Mouse (Mus musculus) intestine, embryonic 16.5 days (tissue): ENCODE results near the gene Prss22. TPM values are rescaled to one million over a fixed set of nuclear protein-coding genes. Genes with fewer than 3 reads are reported as not detected.

ENCODE experiments used
- ATAC-seq: fragments of 200-750 bp; cut with Nextera tagmentation; 2 replicates; pipeline ENCODE4 v1.8.0; 2017; ENCODE audit warnings: moderate TSS enrichment, moderate library complexity
- H3K27ac ChIP-seq: fragments of 300-500 bp; sonication (generic); 2 replicates; pipeline ENCODE4 v1.5.1; 2014; ENCODE audit warnings: mild to moderate bottlenecking, low read length
- H3K27me3 ChIP-seq: fragments of 300-500 bp; sonication (generic); replicated peaks from 2 replicates; pipeline ENCODE4 v1.6.1; 2014; ENCODE audit warnings: low read length, control low read depth, mixed read lengths; ENCODE audit not compliant: control insufficient read depth, insufficient read depth
- H3K36me3 ChIP-seq: fragments of 300-500 bp; sonication (generic); 2 replicates; pipeline ENCODE4 v1.6.1; 2014; ENCODE audit warnings: low read length, control low read depth; ENCODE audit not compliant: control insufficient read depth, insufficient read depth
- H3K4me1 ChIP-seq: fragments of 300-500 bp; sonication (generic); 2 replicates; pipeline ENCODE4 v1.6.1; 2014; ENCODE audit warnings: low read length, control low read depth, mixed read lengths; ENCODE audit not compliant: control insufficient read depth, insufficient read depth
- H3K4me2 ChIP-seq: fragments of 300-500 bp; sonication (generic); 2 replicates; pipeline ENCODE4 v1.6.1; 2014; ENCODE audit warnings: low read depth, low read length, control low read depth
- H3K4me3 ChIP-seq: fragments of 300-500 bp; sonication (generic); 2 replicates; pipeline ENCODE4 v1.5.1; 2014; ENCODE audit warnings: mild to moderate bottlenecking, low read length
- H3K9ac ChIP-seq: fragments of 300-500 bp; sonication (generic); 2 replicates; pipeline ENCODE4 v1.6.1; 2014; ENCODE audit warnings: low read depth, low read length
- H3K9me3 ChIP-seq: fragments of 300-500 bp; sonication (generic); 2 replicates; pipeline ENCODE4 v1.6.1; 2016; ENCODE audit warnings: low read length, control low read depth; ENCODE audit not compliant: control insufficient read depth
- WGBS: fragments of 180-500 bp; shearing (Covaris S2); extraction: QIAGEN DNeasy Blood & Tissue Kit; methylation state at CpG from one replicate; pipeline ENCODE4 v1.1.7; 2014; 5-methylcytosine and 5-hydroxymethylcytosine counted together
- polyA plus RNA-seq: library from polyadenylated mRNA; unstranded; fragments of >200 nt; fragmentation: Nextera tagmentation; extraction: Ambion mirVana; gene quantifications from 2 replicates; pipeline ENCODE4 v1.2.1, GENCODE M21; 2015

Gene Prss22
- polyA plus RNA-seq, 1 experiment from 2014 or later = 0.26 TPM

DNA sequence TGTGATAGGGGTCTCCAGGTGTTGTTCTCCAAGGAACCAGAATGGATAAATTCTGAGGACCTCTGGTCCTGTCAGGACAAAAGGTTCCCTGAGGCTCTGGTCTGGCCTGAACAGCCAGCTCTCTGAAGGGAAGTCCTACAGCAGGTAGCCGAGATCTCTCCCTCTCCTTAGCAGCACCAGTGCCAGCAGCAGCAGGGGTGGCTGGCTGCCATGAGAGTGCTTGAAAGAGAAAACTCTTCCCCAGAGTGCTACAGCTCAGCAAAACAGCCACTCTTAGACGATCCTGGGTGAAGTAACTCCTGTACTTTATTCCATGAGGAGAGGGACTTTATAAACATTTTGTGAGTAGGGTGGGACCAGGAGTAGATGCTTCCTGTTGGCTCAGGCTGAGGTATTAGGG, 8.1 kb downstream of the Prss22 start:
- no peaks in the 10 kb centered on the region for H3K27me3 ChIP-seq
- WGBS = 39% methylated on average over 2 of the region's 2 CpGs
- no peaks in the 10 kb centered on the region for H3K9me3 ChIP-seq
- peaks cover 15% of the 10 kb centered on the region for H3K4me1 ChIP-seq
- H3K36me3 ChIP-seq = no peaks in the 10 kb centered on the region
- H3K9ac ChIP-seq = no peak overlapping the region
- no peak overlapping the region for H3K4me3 ChIP-seq
- no peak for ATAC-seq
- no peak overlapping the region for H3K27ac ChIP-seq
- H3K4me2 ChIP-seq = no peak overlapping the region

DNA sequence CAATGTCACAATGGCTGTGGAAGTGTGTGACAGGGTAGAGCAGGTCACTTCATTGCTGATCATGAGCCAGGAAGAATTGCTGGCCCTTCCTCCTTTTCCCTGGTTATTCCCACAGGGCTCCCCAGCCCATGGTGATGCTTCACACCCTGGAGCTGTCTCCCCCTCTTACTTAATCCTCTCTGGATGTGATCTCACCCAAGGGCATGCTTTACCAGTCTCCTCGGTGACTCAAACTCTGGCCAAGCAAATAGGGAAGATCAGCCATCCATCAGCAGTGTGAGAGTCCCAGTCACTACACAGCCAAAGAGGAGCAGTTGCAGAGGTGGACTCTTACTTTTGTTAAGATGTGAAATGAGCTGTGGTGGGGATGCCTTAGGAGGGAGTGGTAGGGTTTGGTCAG, 12.9 kb downstream of the Prss22 start:
- H3K4me2 ChIP-seq = no peak overlapping the region
- no peak overlapping the region for H3K9ac ChIP-seq
- no peaks in the 10 kb centered on the region for H3K9me3 ChIP-seq
- no peaks in the 10 kb centered on the region for H3K36me3 ChIP-seq
- H3K27ac ChIP-seq = no peak overlapping the region
- H3K4me1 ChIP-seq = peaks cover 3% of the 10 kb centered on the region
- H3K27me3 ChIP-seq = no peaks in the 10 kb centered on the region
- no peak for ATAC-seq
- no peak overlapping the region for H3K4me3 ChIP-seq
- 79% methylated on average over 1 of the region's 1 CpGs for WGBS

DNA sequence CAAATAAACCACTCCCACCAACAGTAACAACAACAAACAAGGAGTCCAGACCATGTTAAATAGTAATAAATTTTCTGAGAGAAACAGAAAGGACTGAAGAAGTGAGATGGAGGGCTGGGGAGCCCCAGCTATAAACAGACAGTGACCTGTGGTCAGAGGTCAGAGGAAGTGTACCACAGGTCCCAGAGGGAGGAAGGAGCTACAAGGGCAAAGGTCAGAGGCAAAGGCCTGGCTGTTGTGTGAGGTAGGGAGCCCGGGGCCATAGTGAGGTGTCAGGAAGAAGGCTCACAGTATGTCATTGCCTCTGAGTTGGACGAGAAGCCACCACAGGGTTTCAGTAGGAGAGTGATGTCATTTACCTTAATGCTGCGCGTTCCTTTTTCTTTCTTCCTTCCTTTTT, 15.0 kb downstream of the Prss22 start:
- no peak overlapping the region for H3K4me2 ChIP-seq
- no peak overlapping the region for H3K4me3 ChIP-seq
- peak; percentile 75 for ATAC-seq
- H3K4me1 ChIP-seq = peaks cover 3% of the 10 kb centered on the region
- H3K9me3 ChIP-seq = no peaks in the 10 kb centered on the region
- no peaks in the 10 kb centered on the region for H3K27me3 ChIP-seq
- H3K9ac ChIP-seq = no peak overlapping the region
- H3K36me3 ChIP-seq = no peaks in the 10 kb centered on the region
- peak overlapping the region; percentile 52; the same call in 1 of the 2 replicates for H3K27ac ChIP-seq
- 41% methylated on average over 4 of the region's 4 CpGs for WGBS

DNA sequence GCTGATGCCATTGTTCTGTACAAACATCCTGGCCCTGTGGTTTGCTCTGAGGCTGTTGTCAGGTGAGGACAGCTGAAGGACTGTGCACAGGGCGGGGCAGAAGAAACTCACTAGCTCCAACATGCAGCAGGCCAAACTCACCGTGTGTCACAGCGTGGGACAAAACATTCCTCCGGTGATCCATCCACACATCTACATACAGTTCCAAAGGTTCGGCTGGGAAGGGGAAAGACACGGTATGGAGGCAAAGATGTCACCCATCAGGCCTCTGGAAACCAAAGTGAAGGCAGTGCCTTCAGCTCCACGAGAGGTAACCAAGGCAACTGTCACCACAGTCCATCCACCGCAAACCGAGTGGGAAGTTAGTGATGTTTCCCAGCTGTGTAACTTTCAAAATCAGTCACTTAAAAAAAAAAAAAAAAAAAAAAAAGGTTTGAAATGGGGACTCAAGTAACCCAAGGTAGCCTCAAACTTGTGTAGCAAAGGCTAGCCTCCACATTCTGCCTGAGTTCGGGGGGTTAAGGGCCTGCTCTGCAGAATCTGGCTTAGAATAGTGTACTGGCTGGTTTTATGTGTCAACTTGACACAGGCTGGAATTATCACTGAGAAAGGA, 17.5 kb downstream of the Prss22 start, which contains the start of gene Prss30:
Prss30 (minus strand) TSS at position 270 of the 613 bp plus-strand sequence.
- H3K27ac ChIP-seq = peak within 1 kb of the TSS; percentile 28
- no peaks in the 10 kb centered on the region for H3K27me3 ChIP-seq
- WGBS = 66% methylated on average over 10 of the region's 10 CpGs
- H3K36me3 ChIP-seq = no peaks in the 10 kb centered on the region
- H3K9me3 ChIP-seq = no peaks in the 10 kb centered on the region
- H3K4me1 ChIP-seq = peaks cover 12% of the 10 kb centered on the region
- no peak within 1 kb of the TSS for H3K4me2 ChIP-seq
- H3K4me3 ChIP-seq = no peak within 1 kb of the TSS
- H3K9ac ChIP-seq = no peak within 1 kb of the TSS; the same call in 1 of the 2 replicates
- peak; percentile 36; the same call in 1 of the 2 replicates for ATAC-seq

DNA sequence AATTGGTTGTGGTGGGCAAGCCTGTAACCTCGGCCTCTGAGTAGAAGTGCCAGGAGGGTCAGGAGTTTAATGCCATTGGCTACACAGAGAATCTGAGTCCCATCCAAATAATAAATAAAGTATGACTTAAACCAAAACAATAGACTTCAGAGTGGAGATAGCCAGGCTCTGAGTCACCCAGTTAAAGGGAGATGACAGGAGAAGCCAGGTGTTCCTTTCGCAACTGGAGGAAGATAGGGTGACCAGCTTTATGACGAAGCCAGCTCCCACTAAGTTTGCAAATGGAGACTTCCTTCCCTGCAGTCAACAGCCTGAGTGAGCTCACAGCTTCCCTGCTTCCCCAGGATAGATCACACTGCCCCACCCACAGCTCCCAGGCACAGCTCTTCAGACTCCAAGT, 18.4 kb downstream of the Prss22 start:
- Histone ChIP-seq H3K4me2 (no peak overlapping the region), H3K9ac (no peak overlapping the region; the same call in 1 of the 2 replicates), H3K36me3 (no peaks in the 10 kb centered on the region), H3K27ac (peak overlapping the region; percentile 28), H3K4me1 (peaks cover 18% of the 10 kb centered on the region), H3K27me3 (no peaks in the 10 kb centered on the region), H3K9me3 (no peaks in the 10 kb centered on the region), H3K4me3 (no peak overlapping the region)
- ATAC-seq = 0 out of 2 replicates have a peak, but pooled peaks have one; percentile 4
- 35% methylated on average over 3 of the region's 3 CpGs for WGBS

DNA sequence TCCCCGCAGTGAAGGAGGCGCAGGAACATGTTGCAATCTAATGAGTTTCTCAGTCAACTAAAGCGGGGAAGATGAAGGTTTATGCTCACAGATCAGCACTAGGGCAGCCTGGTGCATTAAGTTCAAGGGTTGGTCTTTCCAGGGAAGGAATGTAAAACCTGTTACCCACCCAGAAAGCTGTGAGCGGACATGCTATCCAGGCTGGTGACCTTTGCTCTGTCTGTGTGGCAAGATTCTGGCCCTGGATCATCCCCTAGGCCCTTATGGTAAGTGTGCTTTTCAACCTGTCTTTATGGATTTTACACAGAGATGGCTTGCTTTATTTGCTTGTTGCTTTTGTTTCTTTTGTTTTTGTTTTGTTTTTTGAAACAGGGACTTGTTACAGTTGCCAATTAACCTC, 21.2 kb downstream of the Prss22 start:
- Histone ChIP-seq H3K4me3 (no peak overlapping the region), H3K9me3 (no peaks in the 10 kb centered on the region), H3K36me3 (no peaks in the 10 kb centered on the region), H3K27ac (peak overlapping the region; percentile 54), H3K4me1 (peaks cover 15% of the 10 kb centered on the region), H3K4me2 (no peak overlapping the region), H3K27me3 (no peaks in the 10 kb centered on the region), H3K9ac (no peak overlapping the region)
- peak; percentile 79 for ATAC-seq
- 60% methylated on average over 4 of the region's 4 CpGs for WGBS

DNA sequence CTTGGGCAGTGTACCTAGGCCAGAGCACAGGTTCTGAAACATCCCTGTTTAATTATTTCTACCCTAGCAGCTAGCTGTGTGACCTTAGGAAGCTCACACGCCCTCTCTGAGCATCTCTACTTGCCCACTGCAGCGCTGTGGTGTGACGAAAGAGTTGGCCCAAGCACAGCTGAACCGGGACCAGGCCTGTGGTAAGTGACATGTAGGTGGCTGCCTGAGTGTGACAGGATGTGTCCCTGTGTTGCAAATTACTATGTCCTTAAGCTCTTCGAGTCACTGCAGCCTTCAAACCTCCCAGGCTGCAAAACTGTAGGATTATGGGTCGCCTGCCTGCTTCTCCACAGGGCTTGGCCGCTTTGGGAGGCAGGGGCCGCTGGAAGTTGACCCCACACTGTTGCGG, 26.6 kb downstream of the Prss22 start:
- H3K27me3 ChIP-seq = no peaks in the 10 kb centered on the region
- no peak overlapping the region for H3K9ac ChIP-seq
- no peak overlapping the region for H3K27ac ChIP-seq
- no peak overlapping the region for H3K4me3 ChIP-seq
- no peak for ATAC-seq
- no peaks in the 10 kb centered on the region for H3K36me3 ChIP-seq
- peaks cover 15% of the 10 kb centered on the region for H3K4me1 ChIP-seq
- no peaks in the 10 kb centered on the region for H3K9me3 ChIP-seq
- 88% methylated on average over 9 of the region's 9 CpGs for WGBS
- no peak overlapping the region for H3K4me2 ChIP-seq

DNA sequence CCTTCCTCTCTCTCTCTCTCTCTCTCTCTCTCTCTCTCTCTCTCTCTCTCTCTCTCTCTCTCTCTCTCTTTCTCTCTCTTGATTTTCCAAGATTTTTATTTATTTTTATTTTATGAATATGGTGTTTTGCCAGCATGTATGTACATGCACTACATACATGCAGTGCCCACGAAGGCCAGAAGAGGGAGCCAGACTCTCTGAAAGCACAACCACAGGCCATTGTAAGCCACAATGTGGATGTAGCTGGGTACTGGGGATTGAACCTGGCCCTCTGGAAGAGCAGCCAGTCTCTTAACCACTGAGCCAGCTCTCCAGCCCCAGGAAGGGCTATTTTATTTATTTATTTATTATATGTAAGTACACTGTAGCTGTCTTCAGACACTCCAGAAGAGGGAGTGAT, 28.7 kb downstream of the Prss22 start:
- Histone ChIP-seq H3K9me3 (no peaks in the 10 kb centered on the region), H3K4me2 (no peak overlapping the region), H3K36me3 (no peaks in the 10 kb centered on the region), H3K4me1 (peaks cover 8% of the 10 kb centered on the region; the same call in 1 of the 2 replicates), H3K9ac (no peak overlapping the region), H3K27me3 (no peaks in the 10 kb centered on the region), H3K4me3 (no peak overlapping the region), H3K27ac (no peak overlapping the region)
- no peak for ATAC-seq
- 5% methylated on average over 1 of the region's 1 CpGs for WGBS

DNA sequence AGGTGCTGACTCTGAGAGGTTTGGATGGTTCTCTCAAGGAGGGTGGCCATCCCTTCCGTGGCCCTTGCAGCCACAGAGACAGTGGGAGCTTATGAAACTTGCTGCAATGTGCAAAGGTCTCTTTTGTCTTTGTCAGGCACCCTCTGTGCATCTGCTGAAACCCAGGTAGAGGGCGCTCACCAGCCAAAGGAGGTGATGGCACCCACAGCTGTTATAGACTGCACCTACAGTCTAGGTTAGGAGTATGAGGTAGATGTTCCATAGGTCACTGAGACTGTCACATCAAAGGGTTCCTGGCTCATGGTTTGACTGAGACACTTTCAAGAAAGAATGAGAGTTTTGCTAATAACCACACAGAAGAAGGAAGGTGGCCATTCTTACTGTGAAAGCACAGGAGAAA, 29.1 kb downstream of the Prss22 start:
- no peaks in the 10 kb centered on the region for H3K9me3 ChIP-seq
- H3K9ac ChIP-seq = no peak overlapping the region
- peaks cover 8% of the 10 kb centered on the region; the same call in 1 of the 2 replicates for H3K4me1 ChIP-seq
- no peak overlapping the region for H3K4me2 ChIP-seq
- no peak overlapping the region for H3K4me3 ChIP-seq
- H3K27me3 ChIP-seq = no peaks in the 10 kb centered on the region
- H3K36me3 ChIP-seq = no peaks in the 10 kb centered on the region
- no peak overlapping the region for H3K27ac ChIP-seq
- 54% methylated on average over 2 of the region's 2 CpGs for WGBS
- 0 out of 2 replicates have a peak, but pooled peaks have one; percentile 15 for ATAC-seq
